Mouse (Mus musculus) myocyte (in vitro differentiated cells): Measurements from ENCODE around the gene Kdm6b.

ENCODE experiments used
- MAX ChIP-seq: IDR thresholded peaks from one replicate; pipeline ENCODE4 v1.6.1; 2011; ENCODE audit warnings: low read depth, mild to moderate bottlenecking, control low read depth
- MYOD1 ChIP-seq, 3 experiments: IDR thresholded peaks; one replicate each; pipeline ENCODE4 v1.6.1; 2011; ENCODE audit warnings: control low read depth in 2 of 3, low read depth in 2 of 3, mild to moderate bottlenecking in 2 of 3, moderate library complexity in 1 of 3; ENCODE audit not compliant: insufficient read length in 2 of 3, control insufficient read depth in 1 of 3
- POLR2A ChIP-seq: IDR thresholded peaks from one replicate; pipeline ENCODE4 v1.6.1; 2011; ENCODE audit warnings: low read depth, mild to moderate bottlenecking, control low read depth, moderate library complexity; ENCODE audit not compliant: insufficient read length
- POLR2AphosphoS2 ChIP-seq: IDR thresholded peaks from one replicate; pipeline ENCODE4 v1.6.1; 2011; ENCODE audit warnings: low read depth, control low read depth; ENCODE audit not compliant: insufficient read length
- TCF12 ChIP-seq: IDR thresholded peaks from one replicate; pipeline ENCODE4 v1.6.1; 2011; ENCODE audit warnings: mild to moderate bottlenecking, control low read depth; ENCODE audit not compliant: poor library complexity, insufficient read depth, severe bottlenecking
- USF1 ChIP-seq: IDR thresholded peaks from one replicate; pipeline ENCODE4 v1.6.1; 2011; ENCODE audit warnings: low read depth, mild to moderate bottlenecking, control low read depth, moderate library complexity

DNA sequence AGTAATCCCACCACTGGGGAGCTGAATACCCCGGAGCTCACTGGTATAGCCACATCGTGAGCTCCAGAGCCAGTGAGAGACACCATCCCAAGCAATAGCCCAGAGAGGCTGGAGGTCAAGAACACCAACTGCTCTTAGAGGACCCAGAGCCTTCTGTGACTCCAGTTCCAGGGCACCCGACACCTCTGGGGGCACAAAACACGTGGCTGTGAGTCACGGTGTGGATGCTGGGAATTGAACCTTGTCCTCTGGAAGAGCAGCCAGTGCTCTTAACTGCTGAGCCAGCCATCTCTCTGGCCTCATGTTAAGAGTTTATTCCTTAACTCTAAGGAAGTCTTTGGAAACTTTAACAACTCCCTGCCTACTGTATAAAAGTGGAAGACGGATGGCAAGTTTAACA, 28.5 kb downstream of the Kdm6b start:
- TF ChIP-seq TCF12 = no peak
- TF ChIP-seq POLR2A = no peak
- TF ChIP-seq MYOD1 (IDR thresholded peaks at IDR 0.05; ENCODE audit: control insufficient read depth in 1 of 3, insufficient read length in 2 of 3, low read depth in 2 of 3) = no peak
- TF ChIP-seq MAX = no peak
- TF ChIP-seq POLR2AphosphoS2 = no peak
- no peak for TF ChIP-seq USF1
